Mouse (Mus musculus) c-Kit-positive CD71-negative TER-119-negative erythroid progenitor cells, embryonic 14.5 days (primary cell): ENCODE measurements around the gene As3mt.
"Not testable (repeated sequence)": the region's sequence is repeated elsewhere in the genome, so short reads cannot be mapped to it uniquely, and the experiment has no call there.

Source experiments
- DNase-seq: peaks from one replicate; pipeline ENCODE4 v3.0.0-alpha.2; 2013; ENCODE audit warnings: low read depth

As3mt gene

DNA sequence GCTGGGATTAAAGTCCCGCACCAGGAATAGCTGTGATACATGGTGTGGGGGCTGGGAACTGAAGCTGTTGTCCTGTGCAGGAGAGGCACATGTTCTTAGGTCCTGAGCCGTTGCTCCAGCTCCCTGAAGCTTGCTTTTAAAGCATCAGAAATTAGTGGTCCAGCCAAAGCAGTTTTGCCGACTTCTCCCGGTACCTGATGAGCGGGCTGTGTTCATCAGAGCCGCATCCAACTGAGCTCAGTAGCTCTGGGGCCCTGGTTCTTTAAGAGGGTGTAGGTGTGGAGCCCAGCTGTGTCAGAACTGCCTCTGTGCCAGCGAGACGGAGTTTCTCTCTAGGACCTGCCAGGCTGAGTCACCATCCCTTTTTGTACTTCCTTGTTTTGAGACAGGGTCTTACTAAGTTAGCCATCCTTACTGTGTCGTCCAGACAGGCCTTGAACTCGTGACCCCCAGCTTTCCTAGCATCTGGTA is 8.2 kb upstream of the As3mt start:
- no peak for DNase-seq

DNA sequence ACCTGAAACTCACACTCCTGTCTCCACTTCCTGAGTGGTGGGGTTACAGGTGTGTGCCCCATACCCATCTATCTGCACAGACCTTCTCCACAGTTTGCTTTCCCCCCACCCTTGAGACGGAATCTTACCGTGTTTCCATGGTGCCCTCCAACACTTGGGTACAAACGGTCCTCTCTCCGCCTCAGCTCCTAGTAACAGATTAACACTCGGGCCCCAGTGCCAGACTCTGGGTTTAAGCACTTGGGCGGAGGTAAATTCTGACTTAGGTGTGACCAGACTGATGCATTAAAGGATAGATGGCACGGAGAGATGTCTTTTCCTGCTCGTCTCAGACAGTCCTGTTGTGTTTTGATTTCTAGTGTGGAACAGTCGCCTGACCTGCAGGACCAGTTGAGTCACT is 6.1 kb upstream of the As3mt start:
- DNase-seq: no peak

DNA sequence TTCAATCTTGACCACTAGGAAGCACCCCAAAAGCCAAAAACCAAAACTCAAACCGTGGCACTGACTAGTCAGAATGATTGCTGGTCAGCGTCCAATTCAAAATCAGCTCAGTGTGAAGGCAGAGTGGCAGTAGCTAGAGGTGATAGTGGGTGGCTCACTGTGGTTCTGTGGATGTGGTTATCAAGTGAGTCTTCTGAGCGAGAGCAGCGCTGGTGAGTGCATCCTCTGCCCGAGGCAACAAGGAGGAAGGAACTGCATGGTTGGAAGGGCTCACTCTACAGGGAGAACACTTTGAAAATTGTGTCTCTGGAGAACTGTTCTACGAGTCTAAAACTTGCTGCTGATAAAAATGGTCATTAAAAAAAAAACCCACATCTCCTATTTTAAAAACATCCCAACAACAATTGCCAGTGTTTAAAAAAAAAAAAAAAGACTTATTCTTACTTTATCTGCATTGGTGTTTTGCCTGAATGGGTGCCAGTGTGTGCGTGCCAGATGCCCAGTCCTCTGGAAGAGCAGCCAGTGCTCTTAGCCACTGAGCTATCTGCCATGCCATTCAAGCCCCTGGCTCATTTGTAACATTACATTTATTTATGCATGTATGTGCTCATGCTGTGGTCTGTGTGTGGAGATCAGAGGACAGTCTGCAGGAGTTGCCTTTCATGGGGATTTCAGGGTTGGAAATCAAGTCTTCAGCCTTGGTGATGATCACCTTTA is 1.3 kb upstream of the As3mt start:
- no peak for DNase-seq

DNA sequence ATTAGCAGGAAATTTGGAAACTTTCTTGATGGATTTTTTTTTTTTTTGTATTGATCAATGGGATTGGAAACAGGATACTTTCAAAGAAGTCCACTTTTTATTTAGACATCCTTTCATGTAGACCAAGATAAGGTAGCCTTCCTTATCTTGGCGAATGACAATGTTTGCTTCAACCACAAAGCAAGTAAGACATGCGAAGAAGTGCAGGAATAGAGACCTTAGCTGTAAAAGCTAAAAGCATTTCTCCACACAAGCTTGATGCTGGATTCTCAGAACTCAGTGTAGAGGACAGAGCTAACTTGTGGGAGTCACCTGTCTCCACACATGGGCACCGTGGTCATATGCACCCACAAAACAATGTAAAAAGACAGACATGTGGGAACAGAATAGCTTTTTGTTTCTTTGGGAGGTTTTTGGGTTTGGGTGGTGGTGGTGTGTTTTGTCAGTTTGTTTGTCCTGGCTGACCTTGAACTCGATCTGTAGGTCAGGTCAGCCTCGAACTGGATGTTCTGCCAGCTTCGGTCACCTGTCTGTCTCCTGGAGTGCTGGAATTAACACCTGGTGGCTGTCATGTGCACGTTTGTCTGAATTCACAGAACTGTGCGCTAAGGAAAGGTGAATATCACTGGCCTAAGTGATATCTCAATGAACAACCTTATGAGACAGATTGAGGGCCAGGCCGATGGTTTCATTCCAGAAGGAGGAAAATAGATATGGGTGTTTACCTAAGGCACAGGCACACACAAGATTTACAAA is 540 bp upstream of the As3mt start:
- no peak for DNase-seq

DNA sequence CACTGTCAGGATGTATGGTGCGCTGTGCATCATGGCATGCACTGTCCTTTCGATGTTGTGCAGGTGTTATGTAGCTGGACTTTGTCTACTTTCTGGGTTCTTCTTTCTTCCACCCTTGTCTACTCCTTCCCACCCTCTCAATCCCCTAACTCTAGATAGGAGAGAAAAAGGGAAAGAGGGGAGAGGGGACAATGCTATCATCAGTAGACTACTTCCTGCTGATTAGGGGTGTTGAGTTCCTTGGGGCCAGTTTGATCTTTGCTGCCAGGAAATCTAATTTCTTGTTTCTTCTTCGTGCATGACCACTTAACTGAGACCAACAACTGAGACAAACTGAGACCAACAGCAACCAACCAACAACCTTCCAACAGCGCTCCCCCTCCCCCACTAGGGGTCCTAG is 3.4 kb downstream of the As3mt start:
- no peak for DNase-seq

DNA sequence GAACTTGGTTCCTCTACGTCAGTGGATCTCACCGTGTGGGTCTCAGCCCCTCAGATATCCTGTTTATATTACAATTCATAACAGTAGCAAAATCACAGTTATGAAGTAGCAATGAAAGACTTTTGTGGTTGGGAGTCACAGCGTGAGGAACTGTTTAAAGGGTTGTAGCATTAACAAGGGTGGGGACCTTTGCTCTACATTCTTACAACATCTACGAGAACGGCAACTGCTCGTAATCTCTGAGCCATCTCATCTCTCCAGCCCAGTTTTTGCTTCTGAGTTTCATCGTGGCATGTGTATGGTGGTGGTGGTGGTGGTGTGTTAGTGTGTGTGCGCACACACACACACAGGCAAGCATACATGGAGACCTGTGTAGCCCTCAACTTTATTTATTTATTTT is 7.0 kb downstream of the As3mt start:
- DNase-seq: no peak

DNA sequence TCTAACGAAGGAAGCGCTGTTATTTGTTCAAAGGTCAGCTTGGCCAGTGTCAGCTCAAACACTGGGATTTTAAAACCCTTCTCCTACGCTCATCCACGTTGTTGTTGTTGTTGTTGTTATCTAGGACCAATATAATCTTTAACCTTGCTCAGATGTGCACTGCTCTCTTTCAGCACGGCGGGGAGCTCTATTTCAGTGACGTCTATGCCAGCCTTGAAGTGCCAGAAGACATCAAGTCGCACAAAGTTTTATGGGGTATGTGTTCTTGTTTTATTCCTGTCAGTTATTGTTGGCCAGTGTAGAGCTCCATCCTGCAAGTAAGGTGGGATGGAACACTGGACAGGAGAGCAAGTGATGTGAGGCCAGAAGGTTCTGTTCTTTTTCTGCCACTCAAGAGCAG is 7.8 kb downstream of the As3mt start:
- no peak for DNase-seq

DNA sequence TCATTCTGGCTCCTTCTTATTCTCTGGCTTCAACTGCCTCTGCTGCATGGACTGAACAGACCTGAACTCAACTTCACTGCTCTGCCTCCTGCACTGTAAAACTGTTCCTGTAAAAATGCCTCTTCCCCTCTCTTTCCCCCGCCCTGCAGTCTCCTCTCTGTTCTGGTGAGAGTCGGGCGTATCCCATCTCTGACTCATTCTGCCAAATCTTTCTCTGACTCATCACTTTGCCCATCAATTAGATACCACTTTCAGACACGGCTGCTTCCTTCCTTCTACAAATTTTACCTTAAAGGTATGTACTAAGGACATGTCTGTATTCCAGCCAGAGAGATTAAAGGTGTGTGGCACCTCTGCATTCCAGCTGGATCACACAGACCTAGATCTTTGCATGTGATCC is 10.9 kb downstream of the As3mt start:
- DNase-seq: no peak

DNA sequence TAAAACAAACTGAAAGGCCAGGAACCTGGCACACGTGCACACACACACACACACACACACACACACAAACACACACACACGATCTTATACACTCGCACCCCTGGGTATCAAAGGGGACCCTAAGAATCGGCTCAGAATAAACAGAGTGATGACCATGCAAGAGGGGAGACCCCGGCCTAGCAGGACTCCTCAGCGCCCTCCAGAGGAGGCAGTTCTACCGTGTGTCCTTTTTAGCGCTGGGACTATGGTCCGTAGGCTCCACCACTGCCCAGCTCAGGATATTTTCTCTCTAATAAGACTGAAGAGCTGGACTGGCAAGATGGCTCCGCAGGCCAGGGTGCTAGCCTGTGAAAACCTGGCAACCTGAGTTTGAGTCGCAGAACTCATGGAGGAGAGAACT is 17.2 kb downstream of the As3mt start:
- DNase-seq: no peak

DNA sequence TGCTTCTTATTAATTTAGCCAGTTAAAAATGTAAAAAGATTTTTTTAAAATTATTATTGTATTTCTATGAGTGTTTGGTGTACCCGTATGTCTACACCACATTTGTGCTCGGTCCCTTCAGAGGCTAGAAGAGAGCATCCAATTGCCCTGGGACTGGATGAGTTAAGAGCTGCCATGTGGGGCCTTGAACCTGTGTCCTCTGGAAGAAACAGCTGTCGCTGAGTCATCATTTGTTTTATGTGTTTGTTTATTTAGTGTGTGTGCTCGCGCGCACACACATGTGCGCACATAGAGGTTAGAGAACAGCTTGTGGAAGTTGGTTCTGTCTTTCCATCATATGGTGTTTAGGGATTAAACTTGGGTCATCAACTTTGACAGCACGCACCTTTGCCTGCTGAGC is 18.9 kb downstream of the As3mt start:
- DNase-seq: no peak

DNA sequence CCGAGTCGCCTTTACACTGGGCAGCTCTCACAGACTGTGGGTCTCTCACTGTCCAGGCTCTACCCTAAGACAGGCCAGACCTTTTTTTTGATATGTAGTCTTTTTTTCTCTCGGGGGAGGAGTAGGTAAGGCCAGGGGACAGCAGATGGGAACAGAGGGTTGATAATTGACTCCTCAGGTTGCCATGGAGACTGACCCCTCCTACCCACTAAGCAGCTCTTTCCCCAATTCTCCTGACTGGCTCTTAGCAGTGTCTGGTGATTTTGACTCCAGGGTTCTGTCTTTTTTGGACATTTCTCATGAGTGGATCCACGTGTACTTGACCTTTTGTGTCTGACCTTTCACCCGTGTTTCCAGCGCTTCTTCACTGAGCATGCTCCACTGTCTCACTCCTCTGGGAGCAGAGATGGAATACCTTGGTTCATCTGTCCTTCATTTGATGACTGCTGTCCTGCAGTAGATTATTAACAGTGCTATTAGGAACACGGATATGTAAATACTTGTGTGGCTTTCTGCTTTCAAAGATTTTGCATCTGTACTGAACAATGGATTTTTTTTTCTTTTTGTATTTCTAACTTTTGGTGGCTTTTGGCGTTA is 20.0 kb downstream of the As3mt start:
- DNase-seq: no peak

DNA sequence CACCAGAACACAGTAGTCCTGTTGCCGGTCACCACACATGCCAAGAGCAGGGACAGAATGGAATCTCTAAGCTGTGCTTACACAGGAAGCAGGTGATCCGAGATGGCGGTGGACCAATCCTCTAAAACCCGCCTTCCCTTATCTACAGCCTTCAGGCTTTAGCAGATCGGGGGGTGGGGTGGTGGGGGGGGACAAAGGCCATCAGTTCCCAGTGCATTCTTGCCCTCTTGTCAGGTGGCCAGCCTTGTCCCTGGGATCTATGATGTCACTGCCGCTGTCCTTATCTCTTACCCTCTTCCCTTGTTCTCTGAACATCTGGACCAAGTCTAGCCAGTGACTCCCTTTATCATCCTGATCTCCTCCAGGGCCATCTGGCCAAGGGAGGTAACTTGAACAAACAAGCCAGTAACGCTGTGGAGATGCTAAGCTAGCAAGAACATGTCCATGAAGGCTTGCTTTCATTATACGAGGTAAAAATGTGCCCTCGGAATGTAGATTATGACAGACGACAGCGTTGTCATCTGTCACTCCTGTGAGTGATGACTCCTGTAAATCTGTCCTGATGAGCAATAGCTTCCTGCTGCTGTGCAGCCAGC is 20.8 kb downstream of the As3mt start:
- DNase-seq: no peak

DNA sequence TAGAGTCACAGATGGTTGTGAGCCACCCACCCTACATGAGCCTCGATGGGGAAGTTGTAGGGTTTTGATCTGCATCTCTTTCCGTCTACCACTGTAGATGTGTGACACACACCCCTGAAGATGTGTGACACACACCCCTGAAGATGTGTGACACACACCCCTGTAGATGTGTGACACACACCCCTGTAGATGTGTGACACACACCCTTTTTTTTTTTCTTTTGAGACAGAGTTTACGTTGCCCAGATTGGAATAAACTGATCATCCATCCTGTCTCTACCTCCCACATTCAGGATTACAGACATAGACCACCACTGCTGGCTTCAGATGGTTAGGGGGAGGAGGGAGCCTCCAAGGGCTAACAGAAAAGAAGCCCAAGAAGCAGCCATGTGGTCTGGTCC is 21.7 kb downstream of the As3mt start:
- no peak for DNase-seq

DNA sequence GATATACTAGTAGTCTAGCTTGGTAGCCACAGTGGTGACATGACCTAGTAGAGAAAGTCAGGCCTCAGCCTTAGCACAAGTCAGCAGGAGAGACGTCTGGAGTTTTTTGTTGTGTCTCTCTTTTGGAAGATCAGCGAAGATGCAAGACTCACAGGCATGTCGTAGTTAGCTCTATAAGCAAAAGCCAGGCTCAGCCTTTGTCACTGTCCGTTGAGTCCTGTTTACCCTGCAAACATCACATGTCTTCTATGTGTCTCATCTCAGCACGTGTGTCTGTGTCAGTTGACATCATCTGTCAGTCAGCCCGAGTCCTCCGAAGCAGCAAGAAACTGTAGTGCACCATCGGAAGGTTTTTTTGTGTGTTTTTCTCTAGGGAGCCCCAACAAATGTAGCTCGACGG is 24.1 kb downstream of the As3mt start:
- DNase-seq: no peak

DNA sequence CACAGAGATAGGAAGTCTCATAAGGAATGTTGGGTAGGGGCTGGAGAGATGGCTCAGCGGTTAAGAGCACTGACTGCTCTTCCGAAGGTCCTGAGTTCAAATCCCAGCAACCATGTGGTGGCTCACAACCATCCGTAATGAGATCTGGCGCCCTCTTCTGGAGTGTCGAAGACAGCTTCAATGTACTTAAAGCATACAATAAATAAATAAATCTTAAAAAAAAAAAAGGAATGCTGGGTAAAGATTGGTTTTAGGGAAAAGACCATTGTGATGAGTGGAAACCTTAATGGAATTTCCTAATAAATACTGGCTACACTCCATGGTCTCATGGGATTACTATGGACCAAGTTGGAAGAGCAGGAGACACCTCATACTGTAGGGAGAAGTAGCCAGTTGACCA is 25.4 kb downstream of the As3mt start:
- DNase-seq: not testable (repeated sequence)

DNA sequence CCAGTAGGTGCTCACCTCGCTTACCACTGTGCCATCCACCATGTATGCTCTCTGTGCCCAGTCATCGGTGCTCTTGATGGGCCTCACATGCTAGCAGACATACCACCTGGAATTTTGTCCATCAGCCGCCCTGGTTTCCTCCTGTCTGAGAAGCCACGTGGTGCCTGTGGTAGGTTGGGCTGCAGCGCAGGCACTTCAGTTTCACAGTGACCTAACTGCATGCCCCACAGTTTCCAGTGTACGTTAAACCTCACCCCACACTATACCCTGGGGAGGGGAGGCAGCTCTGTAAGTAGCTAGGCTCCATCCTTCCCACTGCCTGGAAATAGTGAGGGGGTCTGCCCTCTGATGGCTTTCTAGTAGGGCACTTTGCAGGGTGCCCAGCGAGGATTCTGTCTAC is 26.4 kb downstream of the As3mt start:
- no peak for DNase-seq

DNA sequence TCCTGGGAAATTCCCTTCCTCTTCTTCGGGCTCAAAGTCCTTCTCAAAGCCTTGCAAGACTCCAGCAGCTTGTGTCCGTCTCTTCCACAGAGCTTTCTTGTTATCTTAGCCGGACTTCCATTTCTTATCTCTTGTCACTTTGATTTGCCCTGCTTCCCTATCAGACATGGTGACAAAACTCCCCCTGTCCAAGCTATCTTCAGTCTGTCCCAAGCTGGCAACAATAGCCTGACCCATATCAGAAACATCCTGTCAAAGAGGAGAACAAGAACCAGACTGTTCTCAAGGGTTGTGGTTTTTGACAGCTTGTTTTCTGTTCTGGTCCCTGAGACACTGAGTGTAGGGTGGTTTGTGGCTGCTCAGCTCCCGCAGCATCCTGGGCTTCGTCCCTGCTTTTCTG is 28.0 kb downstream of the As3mt start:
- DNase-seq: no peak

DNA sequence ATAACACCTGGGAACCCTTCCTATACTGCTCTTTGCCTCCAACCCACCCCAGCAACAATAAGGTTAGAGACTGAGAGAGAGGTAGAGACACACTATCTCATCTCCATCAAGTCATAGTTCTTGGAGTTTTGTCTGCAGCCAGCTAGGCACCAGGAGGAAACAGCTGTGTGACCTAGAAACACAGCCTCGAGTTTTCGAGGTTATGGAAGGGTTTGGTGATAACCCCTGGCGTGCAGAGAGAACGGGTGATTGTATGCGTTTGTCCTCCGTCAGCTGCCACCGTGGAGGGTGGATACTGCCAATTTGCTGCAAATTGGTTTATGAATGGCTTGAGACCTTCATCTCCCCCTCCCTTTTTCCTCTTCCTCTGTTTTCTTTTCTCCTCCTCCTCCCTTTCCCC is 29.8 kb downstream of the As3mt start:
- no peak for DNase-seq

DNA sequence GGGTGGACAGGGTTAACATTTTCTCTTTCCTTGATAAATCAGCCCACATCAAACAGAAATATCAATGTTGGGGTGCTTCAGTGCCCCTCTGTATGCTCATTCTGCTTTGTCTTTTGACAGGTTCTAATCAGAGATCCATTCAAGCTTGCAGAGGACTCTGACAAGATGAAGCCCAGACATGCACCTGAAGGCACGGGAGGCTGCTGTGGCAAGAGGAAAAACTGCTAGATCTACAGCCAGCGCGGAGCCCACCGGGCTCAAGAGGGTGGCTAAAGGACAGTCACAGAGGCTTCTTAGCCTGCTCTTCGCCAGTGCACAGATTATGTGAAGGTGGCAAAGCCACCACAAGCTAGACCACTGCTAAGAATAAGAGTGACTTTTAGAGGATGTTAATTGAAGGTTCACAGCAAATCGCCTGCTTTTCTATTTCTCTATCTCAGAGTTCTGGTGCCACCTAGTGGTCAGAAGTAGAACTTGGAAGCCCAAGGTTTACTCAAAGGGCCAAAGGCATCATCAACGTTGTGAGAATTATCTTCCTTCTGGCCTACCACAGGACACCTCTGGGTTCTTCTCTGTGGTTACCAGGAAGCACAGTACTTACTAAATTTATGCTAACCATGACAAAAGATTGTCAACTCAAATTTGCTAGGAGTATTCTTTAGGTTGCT is 33.2 kb downstream of the As3mt start:
- peak; percentile 70 for DNase-seq

DNA sequence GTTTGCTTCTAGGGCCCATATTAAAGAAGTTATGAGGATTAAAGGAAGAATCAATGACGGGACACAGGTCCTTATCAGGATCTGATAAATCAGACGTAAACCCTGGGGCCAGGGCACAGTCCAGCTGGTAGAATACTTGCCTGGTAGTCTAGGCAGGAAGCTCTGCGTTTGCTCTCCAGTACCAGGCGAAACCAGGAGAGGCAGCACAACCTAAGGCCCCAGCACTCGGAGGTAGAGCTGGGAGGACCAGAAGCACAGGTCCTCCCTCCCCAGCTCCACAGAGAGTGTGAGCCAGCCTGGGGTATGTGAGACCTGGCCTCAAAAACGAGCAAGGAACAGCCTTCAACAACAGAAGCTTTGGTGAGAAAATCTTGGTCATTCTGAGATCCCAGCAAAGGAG is 34.3 kb downstream of the As3mt start:
- no peak for DNase-seq

DNA sequence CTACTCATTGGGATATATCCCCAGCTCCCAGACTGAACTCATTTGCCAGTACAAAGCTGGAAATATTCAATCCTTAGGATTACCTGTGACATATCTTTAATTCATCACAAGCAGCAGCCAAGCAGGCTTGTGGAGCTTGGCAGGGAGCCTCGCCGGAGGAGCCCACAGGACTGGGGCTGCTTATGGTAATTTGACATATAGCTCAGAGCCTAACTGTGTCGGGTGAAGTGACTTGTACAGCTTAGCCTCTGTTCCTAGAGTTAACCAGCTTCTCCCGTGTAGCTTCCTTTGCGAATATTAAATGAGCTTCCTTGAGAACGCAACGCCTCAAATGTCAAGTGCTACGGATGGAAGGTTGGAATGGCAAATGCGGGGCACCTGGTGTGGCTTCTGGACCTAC is 37.4 kb downstream of the As3mt start:
- no peak for DNase-seq

DNA sequence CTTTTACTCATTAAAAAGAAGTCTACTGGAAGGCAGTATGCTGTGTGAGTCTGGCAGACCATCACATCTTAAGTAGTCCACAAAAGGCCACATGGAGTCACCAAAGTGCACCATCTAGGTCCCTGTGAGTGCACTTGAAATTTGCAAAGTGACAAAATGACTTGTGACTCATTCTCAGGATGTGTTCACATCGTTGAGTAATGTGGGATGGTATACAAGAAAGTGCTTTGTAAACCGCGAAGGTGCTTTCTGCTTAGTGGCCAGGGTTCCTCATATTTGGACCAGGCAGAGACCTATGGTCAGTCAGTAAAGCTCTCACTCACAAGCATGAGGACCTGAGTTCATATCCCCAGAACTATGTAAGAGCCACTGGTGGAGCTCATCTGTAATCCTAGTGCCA is 40.5 kb downstream of the As3mt start:
- no peak for DNase-seq

DNA sequence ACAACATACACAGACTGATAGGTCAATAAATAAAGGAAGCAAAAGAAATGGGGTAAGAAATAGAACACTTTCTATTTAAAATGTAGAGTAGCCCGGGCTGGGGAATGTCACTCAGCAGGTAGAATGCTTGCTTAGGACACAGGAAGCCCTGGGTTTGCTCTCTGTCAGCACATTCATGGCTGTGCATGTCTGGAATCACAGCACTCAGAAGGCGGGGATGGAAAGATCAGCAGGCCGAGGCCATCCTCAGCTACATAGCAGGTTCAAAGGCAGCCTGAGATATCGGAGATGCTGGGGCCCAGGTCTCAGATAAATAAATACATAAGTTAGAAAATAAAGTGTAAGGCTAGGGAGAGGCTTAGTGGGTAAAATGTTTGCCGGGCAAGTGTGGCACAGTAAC is 45.0 kb downstream of the As3mt start:
- no peak for DNase-seq
